Mouse (Mus musculus) erythroblast, embryonic 14.5 days (primary cell): ENCODE measurements around the gene Pygl.

Experiments used
- GATA1 ChIP-seq: IDR thresholded peaks from 2 replicates; pipeline ENCODE4 v1.6.1; 2012; ENCODE audit warnings: low read length, inconsistent platforms, mixed read lengths
- TAL1 ChIP-seq: IDR thresholded peaks from 3 replicates; pipeline ENCODE4 v1.6.1; 2012; ENCODE audit warnings: low read length, inconsistent platforms, mixed read lengths

- no peak for TF ChIP-seq GATA1
- TF ChIP-seq TAL1: no peak
Measured at GRCm38 (mm10) chr12:70227121-70227932, 4.0 kb downstream of the Pygl start.
